ENCODE assay signal across 8 mouse cellular contexts in the genomic region with DNA sequence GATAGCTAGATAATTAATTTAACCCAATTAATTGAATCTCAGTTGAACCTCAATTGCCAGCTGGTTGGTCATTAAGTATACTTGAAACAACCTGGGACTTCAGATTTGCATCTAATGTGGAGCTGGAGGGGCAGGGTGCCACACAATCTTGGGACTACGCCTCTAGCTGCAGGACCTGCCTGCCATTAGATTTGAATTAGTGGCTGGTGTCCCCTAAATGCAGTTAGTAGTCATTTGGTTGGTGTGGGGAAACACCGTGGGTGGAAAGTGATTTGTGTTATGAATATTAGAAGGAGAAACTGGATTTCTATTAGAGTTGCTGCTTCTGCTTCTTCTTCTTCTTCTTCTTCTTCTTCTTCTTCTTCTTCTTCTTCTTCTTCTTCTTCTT. TPM values are rescaled to one million over a fixed set of nuclear protein-coding genes. Genes with fewer than 3 reads are reported as not detected.
DNase-seq lines count a peak whose midpoint lies in the region; ATAC-seq lines count a peak whose summit lies in the region.

No protein-coding gene starts in this region.

- H3K4me3 ChIP-seq in forebrain, embryonic 11.5 days (ENCODE audit: low read depth, low read length): peak overlapping the region; percentile 81; the same call in 1 of the 2 replicates
- peak overlapping the region; percentile 80 for H3K4me3 ChIP-seq in limb, embryonic 15.5 days

- WGBS in forebrain, embryonic 11.5 days: 84% methylated on average over 2 of the region's 2 CpGs
- whole genome bisulfite sequencing in limb, embryonic 15.5 days: 85% methylated on average over 2 of the region's 2 CpGs

- no peak overlapping the region for H3K27ac ChIP-seq in forebrain, embryonic 11.5 days (ENCODE audit: low read depth, low read length)
- peak overlapping the region; percentile 92; the same call in 1 of the 2 replicates for H3K27ac ChIP-seq in limb, embryonic 15.5 days

- H3K9ac ChIP-seq in forebrain, embryonic 11.5 days (ENCODE audit: low read length): no peak overlapping the region
- no peak overlapping the region for H3K9ac ChIP-seq in limb, embryonic 15.5 days

- no peaks in the 10 kb centered on the region; the same call in 1 of the 2 replicates for H3K36me3 ChIP-seq in forebrain, embryonic 11.5 days (ENCODE audit: control insufficient read depth, insufficient read depth, low read length)
- peaks cover 5% of the 10 kb centered on the region; the same call in 1 of the 2 replicates for H3K36me3 ChIP-seq in limb, embryonic 15.5 days

- peak; percentile 12 for DNase-seq in cerebellum, adult 11 months
- peak; percentile 25 for DNase-seq in CD4-positive, CD25-positive, alpha-beta regulatory T cell, adult 2 months (ENCODE audit: low read depth, low spot score)
- no peak for DNase-seq in forebrain, embryonic 11.5 days (ENCODE audit: low spot score)
- no peak for DNase-seq in right cerebral cortex, adult 18-20 months
- DNase-seq in thymus, postnatal 10 days (ENCODE audit: low spot score in 2 of 2): no peak
- no peak for DNase-seq in thymus, postnatal 36 days

- H3K9me3 ChIP-seq in forebrain, embryonic 11.5 days (ENCODE audit: control insufficient read depth, low read length): no peaks in the 10 kb centered on the region
- no peaks in the 10 kb centered on the region for H3K9me3 ChIP-seq in limb, embryonic 15.5 days

- ATAC-seq in cerebellum, adult (ENCODE audit: insufficient number of reproducible peaks, low FRiP score, low TSS enrichment): no peak
- ATAC-seq in forebrain, embryonic 11.5 days (replicated peaks; ENCODE audit: low FRiP score): no peak
- no peak for ATAC-seq in limb, embryonic 15.5 days (ENCODE audit: insufficient number of reproducible peaks, low FRiP score, low TSS enrichment, low read depth)

- H3K27me3 ChIP-seq in forebrain, embryonic 11.5 days (ENCODE audit: control insufficient read depth, insufficient read depth, low read length): no peaks in the 10 kb centered on the region
- H3K27me3 ChIP-seq in limb, embryonic 15.5 days: no peaks in the 10 kb centered on the region

- H3K4me1 ChIP-seq in forebrain, embryonic 11.5 days (replicated peaks; ENCODE audit: control insufficient read depth, insufficient read depth, low read length): 0 out of 2 replicates have a peak, but pooled peaks cover 2% of the 10 kb centered on the region
- 0 out of 2 replicates have a peak, but pooled peaks cover 4% of the 10 kb centered on the region for H3K4me1 ChIP-seq in limb, embryonic 15.5 days

- peak overlapping the region; percentile 46; the same call in 1 of the 2 replicates for H3K4me2 ChIP-seq in forebrain, embryonic 11.5 days (ENCODE audit: low read depth, low read length, severe bottlenecking)
- H3K4me2 ChIP-seq in limb, embryonic 15.5 days: peak overlapping the region; percentile 38

RNA-seq across cellular contexts. Expression of a gene that starts 0.5 kb away (rescaled TPM):
- 28.9 and 33.0 TPM in 2 replicates for polyA plus RNA-seq in forebrain, embryonic 11.5 days (2014; fragmentation: Nextera tagmentation; extraction: Ambion mirVana)
- 21.6 and 21.8 TPM in 2 replicates for polyA plus RNA-seq in limb, embryonic 15.5 days (2015; fragmentation: Nextera tagmentation; extraction: Ambion mirVana)

Comparison
In these comparisons a context has a peak if more than half of its experiments do, and no peak if none do; other contexts are left out.
1. DNase-seq: peak in cerebellum, adult 11 months (single experiment) and CD4-positive, CD25-positive, alpha-beta regulatory T cell, adult 2 months (single experiment); none in forebrain, embryonic 11.5 days (single experiment), right cerebral cortex, adult 18-20 months (single experiment), thymus, postnatal 10 days (0 of 2) and thymus, postnatal 36 days (0 of 2).